Mouse (Mus musculus): ENCODE measurements around the gene Hoxc8. TPM values are rescaled to one million over a fixed set of nuclear protein-coding genes. Genes with fewer than 3 reads are reported as not detected.
A peak's percentile ranks its signal among the peaks of the same experiment; 100 is the strongest.

Gene Hoxc8
- polyA plus RNA-seq, 1 experiment from 2014 or later: 11.1 TPM

GRCm38 (mm10) chr15:103002156-103002555, 11.7 kb downstream of the Hoxc8 start:
- H3K9ac ChIP-seq: peak overlapping the region; percentile 80; the same call in 1 of the 2 replicates
- H3K4me3 ChIP-seq (replicated peaks): peak overlapping the region; percentile 58
- H3K9me3 ChIP-seq (replicated peaks): no peaks in the 10 kb centered on the region
- peaks cover 71% of the 10 kb centered on the region for H3K27me3 ChIP-seq
- peak overlapping the region; percentile 72 for H3K27ac ChIP-seq
- H3K4me1 ChIP-seq: peaks cover 86% of the 10 kb centered on the region
- H3K4me2 ChIP-seq: peak overlapping the region; percentile 78
- 21% methylated on average over 4 of the region's 4 CpGs for WGBS
- H3K36me3 ChIP-seq: no peaks in the 10 kb centered on the region
- ATAC-seq (replicated peaks; ENCODE audit: low FRiP score): no peak

- Histone ChIP-seq H3K9ac (0 out of 2 replicates have a peak overlapping the region, but pooled peaks have one; percentile 80), H3K27me3 (peaks cover 76% of the 10 kb centered on the region), H3K4me3 (replicated peaks) (peak overlapping the region; percentile 58)
Observed at GRCm38 (mm10) chr15:103002821-103003448, 12.5 kb downstream of the Hoxc8 start.

GRCm38 (mm10) chr15:103005308-103005707, 14.9 kb downstream of the Hoxc8 start:
- Histone ChIP-seq H3K4me3 (replicated peaks) (peak overlapping the region; percentile 22), H3K36me3 (no peaks in the 10 kb centered on the region), H3K27me3 (peaks cover 73% of the 10 kb centered on the region), H3K4me1 (peaks cover 99% of the 10 kb centered on the region), H3K9me3 (replicated peaks) (no peaks in the 10 kb centered on the region), H3K4me2 (peak overlapping the region; percentile 55), H3K9ac (peak overlapping the region; percentile 34), H3K27ac (peak overlapping the region; percentile 92)
- WGBS: 3% methylated on average over 17 of the region's 17 CpGs
- ATAC-seq (replicated peaks; ENCODE audit: low FRiP score): no peak

More at GRCm38 (mm10) chr15:103002821-103003448, 12.5 kb downstream of the Hoxc8 start:
- no peaks in the 10 kb centered on the region for H3K9me3 ChIP-seq (replicated peaks)
- peaks cover 92% of the 10 kb centered on the region for H3K4me1 ChIP-seq
- 16% methylated on average over 13 of the region's 13 CpGs for WGBS
- H3K36me3 ChIP-seq: no peaks in the 10 kb centered on the region
- peak overlapping the region; percentile 78 for H3K4me2 ChIP-seq
- H3K27ac ChIP-seq: peak overlapping the region; percentile 72
- ATAC-seq (replicated peaks; ENCODE audit: low FRiP score): no peak

- no peak for ATAC-seq (replicated peaks; ENCODE audit: low FRiP score)
- Histone ChIP-seq H3K9ac (peak overlapping the region; percentile 34), H3K36me3 (no peaks in the 10 kb centered on the region), H3K4me1 (peaks cover 99% of the 10 kb centered on the region), H3K4me2 (peak overlapping the region; percentile 55), H3K27me3 (peaks cover 75% of the 10 kb centered on the region), H3K9me3 (replicated peaks) (no peaks in the 10 kb centered on the region), H3K27ac (peak overlapping the region; percentile 92), H3K4me3 (replicated peaks) (peak overlapping the region; percentile 22)
- WGBS: 14% methylated on average over 5 of the region's 5 CpGs
Observed at GRCm38 (mm10) chr15:103005797-103006196, 15.4 kb downstream of the Hoxc8 start.

GRCm38 (mm10) chr15:103006326-103006725, 15.9 kb downstream of the Hoxc8 start:
- Histone ChIP-seq H3K4me1 (peaks cover 99% of the 10 kb centered on the region), H3K9ac (0 out of 2 replicates have a peak overlapping the region, but pooled peaks have one; percentile 34), H3K27me3 (peaks cover 75% of the 10 kb centered on the region), H3K27ac (peak overlapping the region; percentile 92), H3K4me2 (peak overlapping the region; percentile 55), H3K36me3 (no peaks in the 10 kb centered on the region), H3K4me3 (replicated peaks) (peak overlapping the region; percentile 22; the same call in 1 of the 2 replicates), H3K9me3 (replicated peaks) (no peaks in the 10 kb centered on the region)
- 16% methylated on average over 1 of the region's 1 CpGs for WGBS
- ATAC-seq (replicated peaks; ENCODE audit: low FRiP score): no peak

GRCm38 (mm10) chr15:103009265-103010111, 19.1 kb downstream of the Hoxc8 start:
- Histone ChIP-seq H3K4me2 (peak overlapping the region; percentile 55), H3K36me3 (no peaks in the 10 kb centered on the region), H3K27ac (peak overlapping the region; percentile 92), H3K9me3 (replicated peaks) (no peaks in the 10 kb centered on the region), H3K9ac (peak overlapping the region; percentile 51), H3K4me3 (replicated peaks) (peak overlapping the region; percentile 35), H3K27me3 (peaks cover 78% of the 10 kb centered on the region), H3K4me1 (peaks cover 95% of the 10 kb centered on the region)
- WGBS: 2% methylated on average over 27 of the region's 27 CpGs
- ATAC-seq (replicated peaks; ENCODE audit: low FRiP score): no peak

GRCm38 (mm10) chr15:103010112-103010846, 19.9 kb downstream of the Hoxc8 start:
- peak overlapping the region; percentile 55 for H3K4me2 ChIP-seq
- H3K27ac ChIP-seq: peak overlapping the region; percentile 92
- 0 out of 2 replicates have a peak, but pooled peaks have one; percentile 15 for ATAC-seq (replicated peaks; ENCODE audit: low FRiP score)
- H3K36me3 ChIP-seq: no peaks in the 10 kb centered on the region
- H3K9ac ChIP-seq: peak overlapping the region; percentile 51
- WGBS: 3% methylated on average over 31 of the region's 31 CpGs
- peak overlapping the region; percentile 35 for H3K4me3 ChIP-seq (replicated peaks)
- H3K27me3 ChIP-seq: peaks cover 78% of the 10 kb centered on the region
- H3K4me1 ChIP-seq: peaks cover 95% of the 10 kb centered on the region
- H3K9me3 ChIP-seq (replicated peaks): no peaks in the 10 kb centered on the region

GRCm38 (mm10) chr15:103010847-103011555, 20.6 kb downstream of the Hoxc8 start:
- 8% methylated on average over 28 of the region's 28 CpGs for WGBS
- Histone ChIP-seq H3K9me3 (replicated peaks) (no peaks in the 10 kb centered on the region), H3K9ac (peak overlapping the region; percentile 51), H3K27ac (peak overlapping the region; percentile 92), H3K4me2 (peak overlapping the region; percentile 55), H3K36me3 (no peaks in the 10 kb centered on the region), H3K27me3 (peaks cover 78% of the 10 kb centered on the region), H3K4me1 (peaks cover 95% of the 10 kb centered on the region), H3K4me3 (replicated peaks) (peak overlapping the region; percentile 35)
- no peak for ATAC-seq (replicated peaks; ENCODE audit: low FRiP score)

- Histone ChIP-seq H3K4me1 (peaks cover 95% of the 10 kb centered on the region), H3K4me3 (replicated peaks) (peak overlapping the region; percentile 15; the same call in 1 of the 2 replicates), H3K4me2 (peak overlapping the region; percentile 46), H3K36me3 (no peaks in the 10 kb centered on the region), H3K27ac (peak overlapping the region; percentile 95), H3K9me3 (replicated peaks) (no peaks in the 10 kb centered on the region), H3K27me3 (peaks cover 80% of the 10 kb centered on the region), H3K9ac (peak overlapping the region; percentile 12)
- whole genome bisulfite sequencing: 21% methylated on average over 26 of the region's 26 CpGs
- ATAC-seq (replicated peaks; ENCODE audit: low FRiP score): no peak
Observed at GRCm38 (mm10) chr15:103011928-103012486, 21.6 kb downstream of the Hoxc8 start.

GRCm38 (mm10) chr15:103013238-103013984, 23.0 kb downstream of the Hoxc8 start:
- Histone ChIP-seq H3K4me1 (peaks cover 95% of the 10 kb centered on the region), H3K36me3 (no peaks in the 10 kb centered on the region), H3K4me3 (replicated peaks) (peak overlapping the region; percentile 42), H3K4me2 (peak overlapping the region; percentile 81), H3K9me3 (replicated peaks) (no peaks in the 10 kb centered on the region), H3K27ac (peak overlapping the region; percentile 95), H3K9ac (peak overlapping the region; percentile 44; the same call in 1 of the 2 replicates), H3K27me3 (peaks cover 75% of the 10 kb centered on the region)
- no peak for ATAC-seq (replicated peaks; ENCODE audit: low FRiP score)
- 6% methylated on average over 17 of the region's 17 CpGs for WGBS

Measured in kidney, embryonic 15.5 days (tissue).